Comparison of ENCODE assay signal across 28 mouse cellular contexts in the genomic region with DNA sequence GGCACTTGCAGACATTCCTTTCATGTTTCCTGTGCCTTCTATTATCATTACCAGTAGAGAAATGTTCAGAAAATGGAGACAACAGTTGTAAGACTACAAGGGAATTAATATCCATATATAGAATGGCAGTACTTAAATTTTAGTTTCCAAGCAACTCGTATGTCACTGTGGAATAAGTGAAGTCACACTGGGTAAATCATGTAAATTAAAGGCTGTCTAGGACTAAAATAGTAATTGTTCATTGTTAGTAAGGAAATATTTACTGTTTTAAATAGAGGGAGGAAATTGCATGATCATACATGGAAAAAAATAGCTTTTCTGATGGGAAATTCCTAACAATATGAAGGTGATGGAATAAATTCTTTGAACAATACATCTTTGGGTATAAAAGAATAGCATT.
"Had no signal": no experiment of that assay in that cellular context is flagged by ENCODE, and none has a peak within 500 bp of the region (broad histone marks: within the 10 kb centered on the region; RNA-seq: fewer than 3 reads in every experiment).

No protein-coding gene starts in this region.

- H3K4me3 ChIP-seq: heart, embryonic 10.5 days; heart, embryonic 12.5 days; heart, embryonic 15.5 days; hindbrain, embryonic 10.5 days; hindbrain, embryonic 12.5 days; layer of hippocampus, adult 2 months; left cerebral cortex, adult 2 months; limb, embryonic 10.5 days; limb, embryonic 12.5 days; liver, embryonic 13.5 days; liver, embryonic 15.5 days had no signal

- H3K36me3 ChIP-seq: heart, embryonic 10.5 days; heart, embryonic 15.5 days; hindbrain, embryonic 10.5 days; hindbrain, embryonic 12.5 days; limb, embryonic 10.5 days; limb, embryonic 12.5 days; liver, embryonic 13.5 days; liver, embryonic 15.5 days had no signal

- H3K9me3 ChIP-seq: heart, embryonic 10.5 days; heart, embryonic 12.5 days; heart, embryonic 15.5 days; hindbrain, embryonic 10.5 days; hindbrain, embryonic 12.5 days; limb, embryonic 10.5 days; limb, embryonic 12.5 days; liver, embryonic 13.5 days; liver, embryonic 15.5 days had no signal

- H3K27me3 ChIP-seq: heart, embryonic 12.5 days; heart, embryonic 15.5 days; hindbrain, embryonic 12.5 days; limb, embryonic 12.5 days; liver, embryonic 13.5 days; liver, embryonic 15.5 days had no signal

- DNase-seq: gastrocnemius, postnatal 14 days; gastrocnemius, postnatal 36 days; heart, adult 18-20 months; heart, postnatal 10 days; heart, postnatal 4 days; kidney, adult 18-20 months; kidney, adult 8-10 months; kidney, postnatal 10 days; kidney, postnatal 25 days; kidney, postnatal 4 days; liver; liver, embryonic 13.5 days; liver, postnatal 0 days had no signal

- H3K4me1 ChIP-seq: limb, embryonic 10.5 days; limb, embryonic 12.5 days; liver, embryonic 15.5 days had no signal

- H3K4me2 ChIP-seq: heart, embryonic 12.5 days; heart, embryonic 15.5 days; hindbrain, embryonic 12.5 days; hindbrain, embryonic 14.5 days; limb, embryonic 12.5 days; liver, embryonic 11.5 days; liver, embryonic 13.5 days; liver, embryonic 15.5 days had no signal

- H3K27ac ChIP-seq: heart, embryonic 10.5 days; hindbrain, embryonic 10.5 days; hindbrain, embryonic 12.5 days; hindbrain, embryonic 14.5 days; layer of hippocampus, adult 2 months; left cerebral cortex, adult 2 months; limb, embryonic 10.5 days; limb, embryonic 12.5 days; liver, embryonic 13.5 days; liver, embryonic 15.5 days had no signal

- ATAC-seq: hindbrain, embryonic 16.5 days; inflammation-experienced regulatory T-cells, adult 6 months; intestine, postnatal 0 days; liver, postnatal 0 days had no signal

- H3K9ac ChIP-seq: heart, embryonic 12.5 days; heart, embryonic 15.5 days; hindbrain, embryonic 12.5 days; hindbrain, embryonic 14.5 days; limb, embryonic 12.5 days; liver, embryonic 13.5 days; liver, embryonic 15.5 days; liver, postnatal 0 days had no signal
